ENCODE assay signal across 7 mouse cellular contexts in the genomic region with DNA sequence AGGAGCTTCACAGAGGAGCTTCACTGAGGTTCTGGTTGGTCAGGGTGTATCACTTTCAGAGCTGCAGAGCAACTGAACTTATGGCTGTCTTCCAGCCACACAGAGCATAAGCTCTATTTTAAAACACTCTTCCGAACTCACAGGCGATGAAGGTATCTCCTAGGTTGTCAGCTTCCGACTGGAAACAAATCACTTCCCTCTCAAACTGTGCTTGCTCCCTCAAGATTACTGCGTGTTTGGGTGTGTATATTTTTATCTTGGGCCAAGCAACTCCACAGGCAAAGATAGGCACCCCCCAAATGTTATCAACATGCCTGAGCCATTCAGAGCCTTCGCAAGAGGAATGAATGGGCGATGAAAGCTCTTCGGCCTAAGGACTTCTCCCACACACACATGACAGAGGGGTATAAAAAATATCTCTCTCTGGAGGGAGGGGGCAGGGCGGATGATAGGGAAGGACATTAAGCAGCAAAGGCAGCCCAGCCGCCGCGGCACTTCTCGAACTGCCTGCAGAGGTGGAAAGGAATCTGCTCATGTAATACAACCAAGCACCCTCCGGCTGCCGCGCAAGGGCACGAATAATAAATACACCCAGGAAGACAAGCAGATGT. TPM values are rescaled to one million over a fixed set of nuclear protein-coding genes. Genes with fewer than 3 reads are reported as not detected.
DNase-seq lines count a peak whose midpoint lies in the region; ATAC-seq lines count a peak whose summit lies in the region.

No protein-coding gene starts in this region.

- H3K4me2 ChIP-seq in limb, embryonic 11.5 days (ENCODE audit: low read depth, severe bottlenecking) = peak overlapping the region; percentile 90

- H3K4me1 ChIP-seq in limb, embryonic 11.5 days (ENCODE audit: control insufficient read depth, insufficient read depth, low read length) = peaks cover 19% of the 10 kb centered on the region
- H3K4me1 ChIP-seq in midbrain, embryonic 10.5 days = peaks cover 67% of the 10 kb centered on the region

- peak overlapping the region; percentile 83 for H3K9ac ChIP-seq in limb, embryonic 11.5 days (ENCODE audit: low read length)

- ATAC-seq in limb, embryonic 11.5 days (ENCODE audit: insufficient number of reproducible peaks, low FRiP score, low TSS enrichment, low read depth) = no peak

- 0 out of 2 replicates have a peak, but pooled peaks cover 2% of the 10 kb centered on the region for H3K27me3 ChIP-seq in limb, embryonic 11.5 days (ENCODE audit: control insufficient read depth, insufficient read depth, low read length)
- no peaks in the 10 kb centered on the region for H3K27me3 ChIP-seq in midbrain, embryonic 10.5 days (ENCODE audit: low read depth, poor library complexity, severe bottlenecking)

- no peaks in the 10 kb centered on the region for H3K9me3 ChIP-seq in limb, embryonic 11.5 days (ENCODE audit: control insufficient read depth, low read length)
- H3K9me3 ChIP-seq in midbrain, embryonic 10.5 days (replicated peaks) = no peaks in the 10 kb centered on the region

- H3K27ac ChIP-seq in limb, embryonic 11.5 days (replicated peaks; ENCODE audit: low read depth, low read length) = no peak overlapping the region
- peak overlapping the region; percentile 98 for H3K27ac ChIP-seq in midbrain, embryonic 10.5 days (replicated peaks)

- peak overlapping the region; percentile 80 for H3K4me3 ChIP-seq in limb, embryonic 11.5 days (ENCODE audit: low read depth, low read length)
- H3K4me3 ChIP-seq in midbrain, embryonic 10.5 days = peak overlapping the region; percentile 93

- peak; percentile 43 for DNase-seq in adrenal gland, adult 8-10 months
- peak; percentile 60 for DNase-seq in embryo, embryonic 10 days (ENCODE audit: low spot score)
- peak; percentile 96 for DNase-seq in heart, adult 11 months
- DNase-seq in kidney, adult 11 months = peak; percentile 9
- DNase-seq in limb, embryonic 11.5 days (ENCODE audit: low spot score) = peak; percentile 58
- DNase-seq in midbrain, embryonic 10.5 days (ENCODE audit: low spot score) = peak; percentile 52
- peak; percentile 79 for DNase-seq in skeletal muscle tissue, adult 2 months (ENCODE audit: low read depth, low spot score)

- no peaks in the 10 kb centered on the region for H3K36me3 ChIP-seq in limb, embryonic 11.5 days (ENCODE audit: control insufficient read depth, insufficient read depth, low read length)
- no peaks in the 10 kb centered on the region for H3K36me3 ChIP-seq in midbrain, embryonic 10.5 days

- WGBS in limb, embryonic 11.5 days = 5% methylated on average over 16 of the region's 16 CpGs
- WGBS in midbrain, embryonic 10.5 days = 5% methylated on average over 16 of the region's 16 CpGs

RNA-seq across cellular contexts. Expression of gene 1700025G04Rik, which starts 1.0 kb away (rescaled TPM):
- 10 to 100 TPM; 49.0 to 83.7 (median 64.8) TPM for total RNA-seq in adrenal gland, adult 8-10 months (2022)
- polyA plus RNA-seq in limb, embryonic 11.5 days (2014; fragmentation: Nextera tagmentation; extraction: Ambion mirVana) = 18.6 and 21.1 TPM in 2 replicates
- polyA plus RNA-seq in midbrain, embryonic 10.5 days (2016; fragmentation: Nextera tagmentation; extraction: Ambion mirVana) = 17.6 and 20.5 TPM in 2 replicates

Comparison
In these comparisons a context has a peak if more than half of its experiments do, and no peak if none do; other contexts are left out.
1. DNase-seq: peak in every context shown above with its lines; median percentile 96 in heart, adult 11 months; 79 in skeletal muscle tissue, adult 2 months; 60 in embryo, embryonic 10 days; 58 in limb, embryonic 11.5 days; 52 in midbrain, embryonic 10.5 days; 43 in adrenal gland, adult 8-10 months; 9 in kidney, adult 11 months.